Mouse (Mus musculus): ENCODE measurements around the gene Nlgn1. TPM values are rescaled to one million over a fixed set of nuclear protein-coding genes. Genes with fewer than 3 reads are reported as not detected.

The Nlgn1 gene
- polyA plus RNA-seq, 1 experiment from 2014 or later: 2.5 TPM

DNA sequence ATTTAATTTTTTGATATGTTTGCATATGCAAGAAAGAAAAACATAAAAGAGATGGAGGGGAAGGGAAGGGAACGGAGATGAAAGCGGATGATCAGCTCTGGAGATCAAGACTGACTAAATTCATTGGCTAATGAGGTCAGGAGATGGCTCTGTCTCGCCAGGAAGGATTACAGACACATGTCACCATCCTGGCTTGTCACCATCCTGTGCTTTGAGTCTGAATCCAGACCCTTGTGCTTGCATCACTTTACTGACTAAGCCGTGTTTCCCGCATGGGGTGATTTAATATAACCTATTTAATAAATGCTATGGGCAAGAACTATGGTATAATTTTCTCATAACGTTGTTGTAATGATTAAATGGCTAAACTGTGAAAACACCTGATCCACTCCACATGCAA lies 202.8 kb downstream of the Nlgn1 start:
- Histone ChIP-seq H3K4me3 (no peak overlapping the region), H3K27me3 (ENCODE audit: insufficient read depth, poor library complexity, severe bottlenecking) (no peaks in the 10 kb centered on the region), H3K27ac (no peak overlapping the region), H3K4me1 (replicated peaks) (no peaks in the 10 kb centered on the region), H3K9me3 (no peaks in the 10 kb centered on the region), H3K36me3 (no peaks in the 10 kb centered on the region)
- no peak for DNase-seq (ENCODE audit: low spot score)
- 85% methylated on average over 6 of the region's 6 CpGs for WGBS

DNA sequence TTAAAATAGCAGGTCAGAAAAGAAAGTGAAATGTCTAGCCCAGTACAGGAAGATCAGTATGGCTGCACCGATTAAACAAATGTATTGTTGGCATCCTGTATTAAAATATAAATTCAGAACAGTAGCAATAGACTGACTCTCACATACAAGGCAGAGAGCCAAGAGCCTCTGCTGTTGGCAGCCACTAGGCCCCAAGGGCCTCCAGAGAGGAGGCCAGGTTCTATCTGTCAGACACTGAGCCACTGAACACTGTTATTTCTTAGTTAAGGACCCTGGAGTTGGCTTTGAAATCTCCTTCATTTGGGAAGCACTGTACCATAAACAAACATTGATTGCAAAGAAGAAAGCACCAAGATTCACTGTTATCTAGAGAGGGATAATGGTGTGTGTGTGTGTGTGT lies 215.2 kb downstream of the Nlgn1 start:
- Histone ChIP-seq H3K4me3 (no peak overlapping the region), H3K27me3 (ENCODE audit: insufficient read depth, poor library complexity, severe bottlenecking) (no peaks in the 10 kb centered on the region), H3K36me3 (no peaks in the 10 kb centered on the region), H3K27ac (no peak overlapping the region), H3K4me1 (replicated peaks) (no peaks in the 10 kb centered on the region), H3K9me3 (no peaks in the 10 kb centered on the region)
- DNase-seq (ENCODE audit: low spot score): no peak
- 88% methylated on average over 1 of the region's 1 CpGs for WGBS

DNA sequence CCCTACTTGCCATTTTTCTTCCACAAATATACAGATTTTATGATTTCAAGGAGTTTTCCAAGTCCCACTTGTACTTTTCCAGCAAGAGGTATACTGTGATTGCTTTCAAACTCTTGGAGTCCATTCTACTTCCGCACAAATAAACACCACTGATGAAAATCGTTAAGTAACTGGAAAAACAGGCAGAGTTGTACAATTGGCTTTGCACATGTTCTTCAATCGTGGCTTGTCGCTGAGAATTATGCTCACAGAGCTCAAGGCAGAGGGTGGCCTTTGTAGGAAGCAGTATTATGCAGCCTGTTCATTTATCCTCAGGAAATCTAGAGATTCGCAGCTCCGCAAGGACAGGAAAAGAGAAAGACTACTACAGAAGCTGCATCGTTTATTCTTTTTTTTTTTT lies 225.9 kb downstream of the Nlgn1 start:
- Histone ChIP-seq H3K36me3 (no peaks in the 10 kb centered on the region), H3K4me3 (no peak overlapping the region), H3K9me3 (no peaks in the 10 kb centered on the region), H3K4me1 (replicated peaks) (no peaks in the 10 kb centered on the region), H3K27me3 (ENCODE audit: insufficient read depth, poor library complexity, severe bottlenecking) (no peaks in the 10 kb centered on the region), H3K27ac (no peak overlapping the region)
- no peak for DNase-seq (ENCODE audit: low spot score)
- 91% methylated on average over 7 of the region's 7 CpGs for WGBS

DNA sequence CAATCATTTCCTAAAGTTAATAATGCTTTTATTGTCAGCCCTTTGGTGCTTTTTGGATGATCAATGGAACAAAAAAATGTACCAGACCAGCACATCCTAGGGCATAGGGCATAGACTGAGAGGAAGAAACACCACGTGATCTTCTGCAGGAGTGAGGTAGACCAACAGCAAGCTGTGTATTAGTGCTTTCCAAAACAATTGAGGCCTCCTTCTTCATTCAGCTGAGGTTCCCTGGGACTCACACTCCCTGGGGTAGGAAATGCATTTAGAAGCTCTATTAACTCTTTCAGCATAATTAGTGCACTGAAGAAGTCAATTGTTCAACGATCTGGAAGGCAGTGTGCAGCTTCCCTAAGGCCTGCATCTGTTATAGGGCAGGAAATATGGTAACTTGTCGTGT lies 226.7 kb downstream of the Nlgn1 start:
- no peaks in the 10 kb centered on the region for H3K4me1 ChIP-seq (replicated peaks)
- H3K27me3 ChIP-seq (ENCODE audit: insufficient read depth, poor library complexity, severe bottlenecking): no peaks in the 10 kb centered on the region
- H3K4me3 ChIP-seq: no peak overlapping the region
- WGBS: 59% methylated on average over 3 of the region's 3 CpGs
- H3K36me3 ChIP-seq: no peaks in the 10 kb centered on the region
- DNase-seq (ENCODE audit: low spot score): no peak
- H3K27ac ChIP-seq: no peak overlapping the region
- no peaks in the 10 kb centered on the region for H3K9me3 ChIP-seq

DNA sequence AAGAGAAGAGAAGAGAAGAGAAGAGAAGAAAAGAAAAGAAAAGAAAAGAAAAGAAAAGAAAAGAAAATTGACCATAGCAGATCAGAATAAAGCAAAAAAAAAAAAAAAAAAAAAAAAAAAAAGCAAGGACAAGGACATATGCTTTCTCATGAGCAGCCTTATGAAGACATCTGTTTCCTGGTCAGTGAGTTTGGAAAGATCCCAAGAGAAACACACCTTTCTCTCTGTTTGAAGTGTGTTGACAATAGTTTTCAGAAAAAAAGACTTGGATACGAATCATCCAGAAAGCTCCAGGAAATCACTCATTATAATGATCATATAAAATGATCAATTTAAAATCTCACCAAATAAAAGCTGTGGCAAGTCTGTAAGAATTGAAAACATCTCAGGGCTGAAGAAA lies 230.0 kb downstream of the Nlgn1 start:
- no peaks in the 10 kb centered on the region for H3K4me1 ChIP-seq (replicated peaks)
- DNase-seq (ENCODE audit: low spot score): no peak
- H3K4me3 ChIP-seq: no peak overlapping the region
- no peak overlapping the region for H3K27ac ChIP-seq
- WGBS: 90% methylated on average over 1 of the region's 1 CpGs
- H3K9me3 ChIP-seq: no peaks in the 10 kb centered on the region
- no peaks in the 10 kb centered on the region for H3K36me3 ChIP-seq
- H3K27me3 ChIP-seq (ENCODE audit: insufficient read depth, poor library complexity, severe bottlenecking): no peaks in the 10 kb centered on the region

DNA sequence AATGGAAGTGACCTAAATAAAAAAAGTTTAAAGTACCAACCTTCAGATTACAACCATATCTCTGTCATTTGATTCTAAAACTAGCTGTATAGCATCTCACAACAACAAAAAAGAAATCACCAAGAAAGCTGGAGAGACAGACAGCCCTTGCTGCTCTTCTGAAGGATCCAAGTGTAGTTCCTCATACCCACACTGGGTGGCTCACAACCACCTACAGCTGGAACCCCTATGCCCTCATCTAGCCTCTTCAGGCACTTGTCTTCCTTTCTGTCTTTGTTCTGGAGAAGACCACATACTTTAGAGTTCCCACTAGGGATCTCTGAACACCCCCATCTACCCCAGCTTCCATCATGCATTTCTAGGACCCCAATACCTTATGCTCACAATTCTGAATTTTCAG lies 236.7 kb downstream of the Nlgn1 start:
- Histone ChIP-seq H3K27ac (no peak overlapping the region), H3K36me3 (no peaks in the 10 kb centered on the region), H3K4me1 (replicated peaks) (no peaks in the 10 kb centered on the region), H3K27me3 (ENCODE audit: insufficient read depth, poor library complexity, severe bottlenecking) (no peaks in the 10 kb centered on the region), H3K9me3 (no peaks in the 10 kb centered on the region), H3K4me3 (no peak overlapping the region)
- no peak for DNase-seq (ENCODE audit: low spot score)

DNA sequence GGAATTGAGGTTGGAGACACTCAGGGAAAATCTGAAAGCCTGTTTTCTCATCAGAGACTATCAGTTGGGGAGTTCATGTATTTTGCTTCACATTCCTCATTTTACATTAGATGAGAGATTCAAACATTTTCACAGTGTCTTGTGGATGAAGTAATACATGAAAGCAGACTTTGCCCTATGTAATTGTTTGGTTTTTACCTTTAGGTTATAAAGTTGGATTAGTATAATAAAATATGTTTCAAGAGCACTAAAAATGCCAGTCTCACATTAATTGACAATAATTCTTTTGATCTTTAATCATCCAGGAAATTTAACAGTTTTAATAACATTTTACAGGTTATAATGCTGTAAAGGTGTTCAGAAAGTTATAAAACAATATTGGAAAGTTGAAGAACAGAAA lies 262.9 kb downstream of the Nlgn1 start:
- Histone ChIP-seq H3K4me1 (replicated peaks) (no peaks in the 10 kb centered on the region), H3K27ac (no peak overlapping the region), H3K27me3 (ENCODE audit: insufficient read depth, poor library complexity, severe bottlenecking) (no peaks in the 10 kb centered on the region), H3K4me3 (no peak overlapping the region), H3K36me3 (no peaks in the 10 kb centered on the region), H3K9me3 (no peaks in the 10 kb centered on the region)
- DNase-seq (ENCODE audit: low spot score): no peak

DNA sequence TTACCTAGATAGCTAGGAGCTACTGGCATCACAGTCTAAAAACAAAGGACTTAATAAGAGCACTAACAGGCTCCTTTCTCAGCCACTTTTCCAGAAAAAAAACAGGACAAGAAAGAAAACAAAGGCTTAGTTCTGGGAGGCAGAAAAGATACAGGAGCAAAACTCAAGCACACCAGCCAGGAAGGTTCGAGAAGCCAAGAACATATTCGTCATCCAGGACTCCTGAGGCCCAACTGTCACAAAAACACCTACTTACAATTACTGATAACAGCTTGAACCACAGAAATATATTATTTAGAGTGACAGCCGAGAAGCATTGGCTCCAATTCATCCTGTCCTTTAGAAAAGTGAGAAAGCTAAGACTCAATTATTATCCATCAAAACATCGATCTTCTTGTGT lies 281.5 kb downstream of the Nlgn1 start:
- H3K4me3 ChIP-seq: no peak overlapping the region
- no peak for DNase-seq (ENCODE audit: low spot score)
- H3K4me1 ChIP-seq (replicated peaks): no peaks in the 10 kb centered on the region
- H3K9me3 ChIP-seq: no peaks in the 10 kb centered on the region
- H3K36me3 ChIP-seq: no peaks in the 10 kb centered on the region
- 79% methylated on average over 4 of the region's 4 CpGs for WGBS
- no peaks in the 10 kb centered on the region for H3K27me3 ChIP-seq (ENCODE audit: insufficient read depth, poor library complexity, severe bottlenecking)
- H3K27ac ChIP-seq: no peak overlapping the region

DNA sequence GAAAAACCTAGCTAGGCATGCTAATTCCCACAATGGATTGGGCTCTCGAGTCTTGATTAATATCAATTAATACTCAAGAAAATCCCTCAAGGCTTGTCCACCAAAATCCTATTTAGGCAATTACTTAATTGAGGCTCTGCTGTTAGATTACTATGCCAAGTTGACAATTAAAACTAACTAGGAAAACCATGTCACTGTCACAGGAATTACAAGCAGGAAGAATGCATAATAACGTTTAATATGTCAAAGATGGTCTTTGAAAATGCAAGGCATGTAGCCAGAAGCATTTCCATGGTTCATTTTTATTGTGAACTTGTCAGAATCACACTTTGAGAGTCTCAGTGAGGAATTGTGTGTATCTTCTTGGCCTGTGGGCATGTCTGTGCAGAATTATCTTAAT lies 289.3 kb downstream of the Nlgn1 start:
- no peaks in the 10 kb centered on the region for H3K27me3 ChIP-seq (ENCODE audit: insufficient read depth, poor library complexity, severe bottlenecking)
- no peak overlapping the region for H3K4me3 ChIP-seq
- H3K36me3 ChIP-seq: no peaks in the 10 kb centered on the region
- DNase-seq (ENCODE audit: low spot score): no peak
- 86% methylated on average over 2 of the region's 2 CpGs for WGBS
- H3K27ac ChIP-seq: no peak overlapping the region
- H3K4me1 ChIP-seq (replicated peaks): no peaks in the 10 kb centered on the region; the same call in 1 of the 2 replicates
- no peaks in the 10 kb centered on the region for H3K9me3 ChIP-seq

DNA sequence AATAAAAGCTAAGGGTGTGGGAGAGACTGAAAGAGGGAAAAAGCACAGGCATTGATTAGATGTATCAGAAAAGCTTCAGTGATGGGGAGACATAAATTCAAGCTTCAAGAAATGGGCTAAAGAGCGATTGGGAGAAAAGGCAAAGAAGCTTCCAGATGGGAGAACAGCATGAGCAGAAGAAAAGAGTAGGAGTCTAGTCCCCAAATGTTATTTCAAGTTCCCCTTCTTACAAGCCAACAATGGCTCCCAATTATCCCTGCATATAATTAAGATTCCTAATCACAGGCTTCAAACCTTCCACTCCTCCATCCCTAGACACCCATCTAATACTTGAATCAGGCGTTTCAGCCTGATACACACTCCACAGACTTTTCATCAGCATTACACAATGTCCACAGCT lies 292.6 kb downstream of the Nlgn1 start:
- Histone ChIP-seq H3K36me3 (no peaks in the 10 kb centered on the region), H3K9me3 (no peaks in the 10 kb centered on the region), H3K4me3 (no peak overlapping the region), H3K27ac (no peak overlapping the region), H3K4me1 (replicated peaks) (no peaks in the 10 kb centered on the region; the same call in 1 of the 2 replicates), H3K27me3 (ENCODE audit: insufficient read depth, poor library complexity, severe bottlenecking) (no peaks in the 10 kb centered on the region)
- WGBS: 86% methylated on average over 2 of the region's 2 CpGs
- no peak for DNase-seq (ENCODE audit: low spot score)

DNA sequence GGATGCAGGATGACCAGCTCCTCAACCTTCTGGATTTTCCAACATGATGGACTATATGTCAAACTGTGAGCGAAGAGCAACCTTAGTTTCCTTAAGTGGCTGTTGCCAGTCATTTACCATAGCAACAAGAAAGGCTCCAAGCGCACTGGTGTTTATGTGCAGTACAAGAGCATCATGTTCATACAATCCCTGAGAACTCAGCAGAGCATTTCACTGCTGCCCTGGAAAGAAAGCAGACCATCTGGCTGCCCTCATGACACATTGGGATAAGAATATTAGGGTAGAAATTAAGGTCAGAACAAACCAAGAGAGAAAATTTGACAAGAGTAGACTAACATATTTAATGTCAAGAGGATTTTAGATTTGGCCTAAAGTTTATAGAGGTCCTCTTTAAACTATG lies 306.2 kb downstream of the Nlgn1 start:
- no peaks in the 10 kb centered on the region for H3K36me3 ChIP-seq
- H3K27me3 ChIP-seq (ENCODE audit: insufficient read depth, poor library complexity, severe bottlenecking): no peaks in the 10 kb centered on the region
- no peak overlapping the region for H3K4me3 ChIP-seq
- no peak for DNase-seq (ENCODE audit: low spot score)
- 85% methylated on average over 2 of the region's 2 CpGs for WGBS
- no peaks in the 10 kb centered on the region for H3K9me3 ChIP-seq
- no peak overlapping the region for H3K27ac ChIP-seq
- H3K4me1 ChIP-seq (replicated peaks): no peaks in the 10 kb centered on the region

DNA sequence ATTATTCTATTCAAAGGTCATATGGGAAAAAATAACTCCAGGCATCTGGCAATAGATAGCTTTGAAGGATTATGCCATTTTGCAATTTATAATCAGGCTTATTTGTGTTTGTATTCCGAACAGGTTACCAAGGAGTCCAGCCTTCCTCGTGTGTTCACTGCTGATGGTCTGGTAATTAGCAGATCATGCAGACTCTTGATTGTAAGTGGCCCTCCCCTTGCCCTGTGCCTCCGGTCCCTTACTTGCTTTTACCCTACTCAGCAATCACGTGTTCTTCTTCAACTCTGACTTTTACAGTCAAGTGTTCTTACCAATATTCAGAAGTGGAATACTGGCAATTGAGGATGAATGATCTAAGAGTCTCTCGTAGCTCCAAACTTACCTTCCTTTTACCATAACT lies 309.0 kb downstream of the Nlgn1 start:
- H3K27me3 ChIP-seq (ENCODE audit: insufficient read depth, poor library complexity, severe bottlenecking): no peaks in the 10 kb centered on the region
- DNase-seq (ENCODE audit: low spot score): no peak
- no peak overlapping the region for H3K4me3 ChIP-seq
- H3K36me3 ChIP-seq: no peaks in the 10 kb centered on the region
- 84% methylated on average over 5 of the region's 5 CpGs for WGBS
- H3K27ac ChIP-seq: no peak overlapping the region
- no peaks in the 10 kb centered on the region for H3K4me1 ChIP-seq (replicated peaks)
- H3K9me3 ChIP-seq: no peaks in the 10 kb centered on the region

DNA sequence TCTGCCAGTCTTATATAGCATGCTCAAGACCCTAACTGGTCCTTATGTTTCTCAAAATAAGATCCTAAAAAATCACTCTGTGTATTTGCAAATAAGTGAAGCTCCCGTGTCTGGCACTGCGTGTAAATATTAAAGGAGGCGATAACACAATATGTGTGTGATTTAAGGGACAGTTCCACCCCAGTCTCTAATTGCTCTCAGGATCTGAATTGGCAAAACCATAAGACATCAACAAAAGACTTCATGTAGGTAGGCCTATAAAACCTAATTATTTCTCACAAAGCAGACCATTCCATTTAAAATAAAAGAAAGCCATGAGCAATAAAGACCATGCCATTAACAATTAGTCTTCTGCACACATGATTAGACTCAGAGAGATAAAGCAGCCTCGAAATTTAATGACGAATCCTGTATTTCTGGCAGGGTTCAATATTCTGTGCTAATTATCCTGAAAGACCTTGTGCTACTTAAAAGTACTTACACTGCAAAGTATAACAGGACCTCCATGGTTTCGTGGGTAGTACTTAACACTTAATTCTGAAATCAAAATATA lies 310.6 kb downstream of the Nlgn1 start:
- 88% methylated on average over 6 of the region's 6 CpGs for WGBS
- H3K9me3 ChIP-seq: no peaks in the 10 kb centered on the region
- H3K36me3 ChIP-seq: no peaks in the 10 kb centered on the region
- H3K27ac ChIP-seq: no peak overlapping the region
- H3K27me3 ChIP-seq (ENCODE audit: insufficient read depth, poor library complexity, severe bottlenecking): no peaks in the 10 kb centered on the region
- no peak for DNase-seq (ENCODE audit: low spot score)
- no peaks in the 10 kb centered on the region for H3K4me1 ChIP-seq (replicated peaks)
- H3K4me3 ChIP-seq: no peak overlapping the region

DNA sequence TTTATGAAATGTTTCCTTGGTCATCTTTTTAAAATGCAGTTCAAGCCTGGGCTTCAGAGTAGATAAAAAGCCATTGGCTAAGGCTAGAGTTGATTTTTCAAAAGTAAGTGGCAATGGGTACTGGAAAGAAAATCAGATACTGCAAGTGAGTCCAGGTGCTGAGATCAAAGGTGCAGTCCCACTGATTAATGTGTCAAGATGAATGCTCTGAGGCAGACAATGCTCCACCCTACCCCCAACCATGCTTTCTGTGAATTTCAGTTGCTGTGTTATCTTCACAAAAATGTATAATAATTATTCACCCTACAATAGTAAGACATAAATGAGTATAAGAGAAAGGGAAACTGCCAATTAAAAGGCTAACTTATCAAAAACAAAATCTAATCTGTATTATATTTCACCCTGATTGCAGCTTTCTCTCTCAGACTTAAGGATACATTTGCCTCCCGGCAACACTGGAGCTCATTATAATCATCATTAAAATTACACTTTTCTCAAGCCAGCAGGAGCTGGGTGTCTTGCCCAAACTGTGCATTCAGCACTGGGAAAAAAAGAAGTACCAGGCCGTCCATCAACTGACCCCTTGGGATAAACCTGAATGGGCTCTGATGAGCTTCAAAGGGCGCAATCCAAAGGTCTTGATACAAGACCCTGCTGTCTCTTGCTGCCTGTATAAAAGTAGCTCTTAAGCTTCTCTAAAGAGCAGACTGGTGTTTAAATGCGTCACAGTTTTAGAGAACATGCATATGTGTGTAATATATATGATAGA lies 320.8 kb downstream of the Nlgn1 start:
- no peaks in the 10 kb centered on the region for H3K4me1 ChIP-seq (replicated peaks)
- DNase-seq (ENCODE audit: low spot score): no peak
- WGBS: 59% methylated on average over 4 of the region's 4 CpGs
- H3K27ac ChIP-seq: no peak overlapping the region
- no peak overlapping the region for H3K4me3 ChIP-seq
- H3K27me3 ChIP-seq (ENCODE audit: insufficient read depth, poor library complexity, severe bottlenecking): no peaks in the 10 kb centered on the region
- no peaks in the 10 kb centered on the region for H3K9me3 ChIP-seq
- H3K36me3 ChIP-seq: no peaks in the 10 kb centered on the region

Data from hindbrain, embryonic 10.5 days (tissue).